Mouse (Mus musculus) bone marrow, adult 2 months (tissue): Measurements from ENCODE around the gene Armh3. TPM values are rescaled to one million over a fixed set of nuclear protein-coding genes. Genes with fewer than 3 reads are reported as not detected.

ENCODE experiments used
- H3K27ac ChIP-seq: fragments of 200-500 bp; 2 replicates; pipeline ENCODE4 v1.5.1; 2012; ENCODE audit warnings: low read depth, mild to moderate bottlenecking, control low read depth, inconsistent platforms, low read length; ENCODE audit not compliant: control insufficient read depth, poor library complexity, insufficient read depth
- H3K4me1 ChIP-seq: fragments of 200-500 bp; 2 replicates; pipeline ENCODE4 v1.6.1; 2011; ENCODE audit warnings: low read length; ENCODE audit not compliant: control insufficient read depth, insufficient read depth
- H3K4me3 ChIP-seq: fragments of 200-500 bp; replicated peaks from 2 replicates; pipeline ENCODE3; 2011; ENCODE audit warnings: mild to moderate bottlenecking, low read depth, low read length, control low read depth; ENCODE audit not compliant: control insufficient read depth
- CTCF ChIP-seq: fragments of 200-500 bp; IDR thresholded peaks from 2 replicates; pipeline ENCODE4 v1.5.1; 2011; ENCODE audit warnings: low read length, control low read depth; ENCODE audit not compliant: control insufficient read depth, insufficient read depth
- POLR2A ChIP-seq: fragments of 200-500 bp; IDR thresholded peaks from 2 replicates; pipeline ENCODE4 v1.6.1; 2011; ENCODE audit warnings: low read depth, mild to moderate bottlenecking, control low read depth, low read length, borderline replicate concordance; ENCODE audit not compliant: control insufficient read depth
- WGBS: fragments of 180-500 bp; shearing (Covaris S2); methylation state at CpG from one replicate; pipeline ENCODE4 v1.1.7; 2018; 5-methylcytosine and 5-hydroxymethylcytosine counted together
- polyA plus RNA-seq: library from polyadenylated mRNA; stranded (reverse); fragments of >200 nt; gene quantifications from 2 replicates; pipeline ENCODE4 v1.2.4, GENCODE M21; 2011; ENCODE audit warnings: low replicate concordance; ENCODE audit not compliant: missing spikeins, insufficient read depth, insufficient read length

Gene Armh3
- polyA plus RNA-seq, 1 experiment, result 5.3 TPM

GRCm38 (mm10) chr19:45902390-45903035 lies 95.8 kb downstream of the Armh3 start:
- WGBS, result 86% methylated on average over 8 of the region's 8 CpGs
- no peaks in the 10 kb centered on the region for H3K4me1 ChIP-seq
- no peak for TF ChIP-seq POLR2A
- TF ChIP-seq CTCF, result no peak

GRCm38 (mm10) chr19:45900836-45901235 lies 97.5 kb downstream of the Armh3 start:
- TF ChIP-seq CTCF (no peak), POLR2A (no peak)
- 80% methylated on average over 5 of the region's 5 CpGs for WGBS
- Histone ChIP-seq H3K4me1 (no peaks in the 10 kb centered on the region), H3K27ac (no peak overlapping the region), H3K4me3 (no peak overlapping the region)

More at GRCm38 (mm10) chr19:45902390-45903035, 95.8 kb downstream of the Armh3 start:
- no peak overlapping the region for H3K27ac ChIP-seq
- H3K4me3 ChIP-seq, result no peak overlapping the region

- H3K27ac ChIP-seq, result no peak overlapping the region
- no peak overlapping the region for H3K4me3 ChIP-seq
- no peak for TF ChIP-seq CTCF
- no peak for TF ChIP-seq POLR2A
- no peaks in the 10 kb centered on the region for H3K4me1 ChIP-seq
- 79% methylated on average over 1 of the region's 1 CpGs for WGBS
Observed at GRCm38 (mm10) chr19:45895726-45896125, 102.6 kb downstream of the Armh3 start.

DNA sequence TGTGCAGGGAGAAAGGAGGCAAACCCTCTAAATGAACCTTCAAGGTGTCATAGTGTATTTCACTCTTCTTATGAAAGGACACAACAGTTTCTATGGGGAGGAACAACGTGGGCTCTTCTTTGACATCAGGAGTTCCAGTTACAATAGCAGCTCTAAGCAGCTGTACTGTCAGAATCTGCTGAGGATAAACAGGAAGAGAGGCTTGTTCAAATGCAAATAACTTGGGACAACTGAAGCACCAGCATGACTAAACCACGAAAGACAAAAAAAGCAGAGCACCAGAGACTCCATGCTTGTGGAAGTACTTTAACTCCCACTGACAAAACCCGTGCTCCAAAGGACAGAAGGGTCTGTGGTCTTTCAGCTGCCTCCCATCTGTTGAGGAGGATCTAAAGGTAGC lies 116.2 kb downstream of the Armh3 start:
- no peak for TF ChIP-seq CTCF
- TF ChIP-seq POLR2A, result no peak
- WGBS, result 51% methylated on average over 3 of the region's 3 CpGs
- no peak overlapping the region for H3K27ac ChIP-seq
- no peak overlapping the region for H3K4me3 ChIP-seq
- no peaks in the 10 kb centered on the region; the same call in 1 of the 2 replicates for H3K4me1 ChIP-seq

DNA sequence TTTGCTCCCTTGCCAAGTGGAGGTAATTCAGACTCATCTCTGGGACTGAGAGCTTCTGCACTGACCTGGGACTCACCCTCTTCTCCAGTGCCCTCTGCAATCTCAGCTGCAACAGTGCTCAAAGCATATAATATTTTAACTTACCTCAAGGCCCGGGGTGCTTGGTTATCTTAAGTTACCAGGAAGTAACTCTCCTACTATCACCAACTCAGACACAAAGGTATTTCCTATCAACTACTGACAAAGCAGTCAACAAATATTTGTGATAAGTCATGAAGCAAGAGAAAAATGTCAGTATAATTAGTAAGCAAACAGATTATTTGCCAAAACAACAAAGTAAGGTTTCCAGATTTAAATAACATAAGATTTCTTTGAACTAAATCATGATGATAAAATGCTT lies 125.0 kb downstream of the Armh3 start:
- no peak overlapping the region for H3K4me3 ChIP-seq
- no peak overlapping the region for H3K27ac ChIP-seq
- no peak for TF ChIP-seq CTCF
- no peak for TF ChIP-seq POLR2A
- H3K4me1 ChIP-seq, result no peaks in the 10 kb centered on the region
- WGBS, result 39% methylated on average over 1 of the region's 1 CpGs

DNA sequence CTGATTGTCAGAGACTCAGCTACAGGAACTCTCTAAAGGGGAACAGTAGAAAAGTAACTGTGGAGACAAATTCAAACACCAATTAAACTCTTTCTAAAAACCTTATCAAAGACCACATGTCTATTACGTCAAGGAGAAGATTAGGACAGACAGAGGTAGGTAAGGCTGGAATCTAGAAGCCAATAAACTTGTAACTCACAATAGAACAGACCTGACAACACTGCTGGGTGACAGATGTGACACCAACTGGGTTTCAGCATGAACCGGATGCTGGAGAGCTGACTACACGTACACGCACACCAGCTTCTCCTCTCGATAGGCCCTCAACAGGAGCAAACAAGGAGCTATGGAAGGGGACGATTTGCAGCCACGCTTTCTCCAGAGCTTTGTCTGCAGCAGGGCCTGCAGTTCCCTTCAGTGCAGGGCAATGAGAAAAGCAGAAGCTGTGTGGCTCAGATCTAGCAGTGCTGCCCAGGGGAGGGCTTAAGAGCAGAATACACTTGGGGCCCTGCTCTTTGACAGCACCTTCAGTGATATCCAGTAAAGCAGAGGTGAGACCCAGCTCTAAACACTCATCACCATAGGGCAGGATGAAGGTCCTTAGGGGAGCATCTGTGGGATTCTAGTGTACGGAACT lies 142.9 kb downstream of the Armh3 start:
- 47% methylated on average over 8 of the region's 8 CpGs for WGBS
- TF ChIP-seq CTCF, result no peak
- no peak for TF ChIP-seq POLR2A
- Histone ChIP-seq H3K27ac (no peak overlapping the region), H3K4me1 (no peaks in the 10 kb centered on the region), H3K4me3 (no peak overlapping the region)

DNA sequence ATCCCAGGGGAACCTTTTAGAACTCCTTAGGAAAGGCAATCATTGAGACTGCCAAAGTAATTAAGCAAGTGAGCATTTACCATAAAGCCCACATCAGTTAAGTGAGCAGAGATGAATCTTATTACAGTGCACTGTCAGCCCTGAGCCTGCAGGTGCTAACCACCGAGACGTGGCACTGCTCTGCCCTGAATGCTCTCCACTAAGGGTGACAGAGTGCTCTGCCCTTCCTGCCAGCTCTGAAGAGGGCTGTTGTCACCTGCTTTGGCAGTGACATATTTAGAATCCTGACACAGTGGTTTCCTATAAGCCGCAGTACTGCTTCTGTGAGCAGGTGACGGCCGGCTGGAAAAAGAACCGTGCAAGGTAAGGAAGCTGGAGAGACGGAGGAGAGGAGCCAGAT lies 143.8 kb downstream of the Armh3 start:
- H3K4me1 ChIP-seq, result no peaks in the 10 kb centered on the region
- TF ChIP-seq CTCF (no peak), POLR2A (no peak)
- no peak overlapping the region for H3K27ac ChIP-seq
- H3K4me3 ChIP-seq, result no peak overlapping the region
- WGBS, result 58% methylated on average over 7 of the region's 7 CpGs

GRCm38 (mm10) chr19:45847733-45848093 lies 150.6 kb downstream of the Armh3 start:
- Histone ChIP-seq H3K4me3 (no peak overlapping the region), H3K27ac (no peak overlapping the region), H3K4me1 (peaks cover 3% of the 10 kb centered on the region)
- TF ChIP-seq CTCF (no peak), POLR2A (no peak)
- WGBS, result 80% methylated on average over 4 of the region's 4 CpGs

DNA sequence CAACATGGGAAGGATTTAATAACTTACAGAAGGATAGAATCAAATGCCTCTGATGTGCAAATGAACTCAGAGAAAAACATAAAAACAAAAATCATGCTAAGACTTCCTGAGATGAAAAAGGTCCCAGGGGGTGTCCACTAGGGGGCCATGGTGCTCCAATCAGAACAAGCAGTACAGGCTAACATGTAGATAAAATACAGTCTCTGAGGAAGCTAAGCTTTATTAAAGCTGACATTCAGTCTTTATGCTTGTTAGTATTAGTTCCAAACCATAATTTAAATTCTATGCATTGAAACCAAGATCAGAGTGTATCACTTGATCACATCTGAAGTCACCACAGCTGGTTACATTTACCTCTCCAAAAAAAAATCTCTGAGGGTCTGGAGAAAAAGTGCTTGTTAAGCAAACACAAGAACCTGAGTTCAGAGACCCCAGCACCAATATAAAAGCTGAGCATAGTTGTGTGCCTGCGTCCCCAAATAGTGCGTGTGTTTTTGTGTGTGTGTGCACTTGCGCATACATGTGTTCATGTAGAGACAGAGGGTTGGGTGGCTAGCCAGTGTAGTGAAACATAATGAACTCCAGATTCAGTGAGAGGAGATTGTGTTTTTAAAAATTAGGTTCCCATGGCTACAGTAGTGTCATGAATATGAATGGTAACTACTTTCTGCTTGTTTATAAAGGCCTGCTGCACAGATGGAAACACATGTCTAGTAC lies 151.1 kb downstream of the Armh3 start:
- WGBS, result 91% methylated on average over 3 of the region's 3 CpGs
- H3K4me3 ChIP-seq, result no peak overlapping the region
- H3K27ac ChIP-seq, result no peak overlapping the region
- H3K4me1 ChIP-seq, result peaks cover 3% of the 10 kb centered on the region
- TF ChIP-seq POLR2A, result no peak
- TF ChIP-seq CTCF, result peak; percentile 18; the same call in 1 of the 2 replicates
